Mouse (Mus musculus) embryonic fibroblast, embryonic 13.5 days (primary cell): Measurements from ENCODE around the gene Pdxp.

Experiments used
- CTCF ChIP-seq: IDR thresholded peaks from 2 replicates; pipeline ENCODE4 v1.5.1; 2011; ENCODE audit warnings: mild to moderate bottlenecking, control low read depth, low read length, moderate library complexity, borderline replicate concordance; ENCODE audit not compliant: insufficient read depth
- POLR2A ChIP-seq: IDR thresholded peaks from 2 replicates; pipeline ENCODE4 v1.6.1; 2011; ENCODE audit warnings: low read depth, mild to moderate bottlenecking, control low read depth, low read length, moderate library complexity

- no peak for TF ChIP-seq CTCF
- no peak for TF ChIP-seq POLR2A
Observed at GRCm38 (mm10) chr15:78897488-78897887, 16.2 kb upstream of the Pdxp start.
